Mouse (Mus musculus): ENCODE results near the gene Npcd.

DNA sequence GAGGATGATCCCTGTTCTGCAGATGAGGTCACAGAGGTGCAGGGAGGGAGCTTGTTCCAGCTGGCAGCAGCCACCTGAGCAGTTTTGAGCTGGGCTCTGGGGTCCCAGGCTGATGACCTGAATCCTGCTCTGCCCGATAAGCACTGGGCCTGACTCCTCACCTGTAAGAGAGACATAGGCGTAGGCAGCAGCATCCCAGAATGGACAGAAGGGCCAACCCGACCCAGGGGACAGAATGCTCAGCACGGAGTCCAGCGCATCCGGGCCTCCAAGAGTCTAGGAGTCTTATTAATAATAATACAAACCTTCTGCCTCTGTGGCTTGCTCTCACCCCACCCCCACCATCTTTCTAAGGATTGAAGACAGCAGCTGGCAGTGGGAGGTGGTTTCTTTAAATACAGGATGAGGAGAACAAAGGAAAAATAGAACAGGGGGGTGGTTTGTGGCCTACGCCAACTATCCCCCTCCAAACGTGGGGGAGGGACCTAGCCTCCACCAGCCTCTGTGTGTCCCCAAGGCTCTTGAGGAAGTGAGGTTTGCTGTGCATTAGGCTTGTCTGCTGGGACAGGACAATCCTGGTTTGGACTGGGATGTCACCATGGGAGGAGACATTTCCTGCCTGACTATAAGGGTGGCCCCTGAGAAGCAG lies 77.9 kb downstream of the Npcd start:
- no peak for TF ChIP-seq CTCF (IDR thresholded peaks at IDR 0.05; ENCODE audit: low read depth, low read length)
- no peak for TF ChIP-seq POLR2A (IDR thresholded peaks at IDR 0.05; ENCODE audit: extremely low read depth, insufficient read depth, low read length)
